Mouse (Mus musculus) gastrocnemius, postnatal 4 days (tissue): Measurements from ENCODE around the gene Gm37240. TPM values are rescaled to one million over a fixed set of nuclear protein-coding genes. Genes with fewer than 3 reads are reported as not detected.

Experiments
- DNase-seq, 2 experiments: peaks; one replicate each; pipeline ENCODE4 v3.0.0; 2021 to 2022; ENCODE audit warnings: low spot score in 2 of 2, mixed read lengths in 2 of 2
- total RNA-seq, 2 experiments: library from RNA; stranded (reverse); gene quantifications; 2 replicates each; pipeline ENCODE4 v1.2.3; 2021

Gm37240 gene
- total RNA-seq, 2 experiments from 2014 or later = 26.2 to 28.4 TPM

DNA sequence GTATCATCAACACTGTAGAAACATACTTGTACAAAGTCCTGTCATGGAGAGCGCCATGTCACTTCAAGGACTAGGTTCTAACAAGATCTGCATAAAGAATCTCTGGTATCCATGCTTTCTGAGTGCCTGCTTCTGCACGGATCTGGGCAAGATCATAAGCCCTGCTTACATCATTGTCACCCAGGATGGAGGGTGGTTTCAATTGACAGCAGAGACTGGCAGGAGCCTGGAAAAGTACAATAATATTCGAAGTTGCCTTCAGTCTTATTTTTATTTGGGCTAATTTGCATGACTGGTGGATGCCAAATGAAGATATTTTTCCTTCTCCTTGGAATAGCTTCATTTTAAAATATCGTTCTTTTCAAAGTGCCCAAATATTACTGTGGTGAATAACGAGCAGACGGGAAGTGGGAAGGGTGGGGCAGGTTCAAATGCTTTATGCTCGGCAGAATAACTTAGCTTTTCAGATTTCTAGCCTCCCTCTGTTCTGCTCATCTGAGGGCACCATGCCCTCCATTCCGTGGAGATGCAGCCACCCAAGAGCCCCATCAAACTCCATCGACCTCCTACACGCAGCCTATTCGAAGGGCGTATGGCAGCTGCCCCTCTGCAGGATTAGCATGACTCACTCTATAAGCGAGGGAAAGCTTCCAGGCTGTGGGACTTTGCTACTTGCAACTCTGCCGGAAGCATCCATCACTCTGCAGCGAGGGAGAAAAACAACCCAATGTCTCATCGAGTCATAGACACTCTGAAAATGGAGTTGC is 518.8 kb downstream of the Gm37240 start:
- DNase-seq = no peak

DNA sequence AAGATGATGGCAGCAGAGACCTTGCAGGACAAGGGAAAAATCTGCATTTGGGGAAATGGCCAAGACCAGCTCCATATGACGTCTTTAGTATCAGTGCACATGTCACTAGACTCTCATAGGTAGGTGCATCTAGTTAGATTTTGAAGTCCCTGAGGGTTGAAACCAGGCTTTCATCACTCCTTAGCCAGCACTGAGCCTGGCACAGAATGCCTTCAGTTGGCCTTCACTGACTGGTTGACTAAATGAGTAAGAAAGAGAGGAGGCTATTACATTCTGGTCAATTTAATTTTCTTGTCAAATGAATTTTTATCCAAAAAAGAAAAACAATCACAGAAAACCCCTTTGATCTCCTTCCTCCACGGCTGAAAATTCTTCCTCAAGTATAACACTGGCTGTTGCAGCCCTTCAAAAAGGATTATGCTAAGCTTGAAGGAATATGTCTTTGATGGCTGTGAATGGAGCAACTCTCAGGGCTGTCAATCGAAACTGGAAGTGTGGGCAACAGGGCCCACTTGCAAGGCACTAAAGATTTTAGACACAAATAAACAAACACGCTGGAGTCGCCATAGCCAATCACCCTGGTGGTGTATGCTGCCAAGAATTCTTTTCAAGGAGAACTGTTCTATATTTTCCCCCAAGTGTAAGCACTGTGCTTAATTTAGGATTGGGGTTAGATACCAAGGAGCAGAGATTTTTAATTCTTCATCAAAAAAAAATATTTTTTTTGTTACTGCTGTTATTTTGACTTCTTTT is 522.6 kb downstream of the Gm37240 start:
- DNase-seq = no peak

DNA sequence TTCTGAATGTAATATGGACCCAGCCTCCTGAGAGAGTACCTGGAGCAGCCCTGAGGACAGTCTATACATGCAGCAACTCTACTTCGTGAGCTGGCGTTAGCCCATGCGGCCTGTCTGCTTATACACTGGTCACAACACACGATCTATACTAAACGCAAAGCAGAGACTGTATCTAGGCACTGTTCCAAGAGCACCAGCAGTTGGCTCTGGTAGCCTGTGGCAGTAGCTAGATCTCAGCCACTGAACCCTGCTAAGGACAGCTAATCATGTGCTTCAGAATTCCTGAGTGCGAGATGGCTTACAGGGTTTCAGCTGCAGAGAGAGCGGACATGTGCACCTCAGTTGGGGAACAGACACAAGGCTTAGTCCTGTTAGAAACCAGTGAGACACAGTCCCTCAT is 524.4 kb downstream of the Gm37240 start:
- DNase-seq = no peak

DNA sequence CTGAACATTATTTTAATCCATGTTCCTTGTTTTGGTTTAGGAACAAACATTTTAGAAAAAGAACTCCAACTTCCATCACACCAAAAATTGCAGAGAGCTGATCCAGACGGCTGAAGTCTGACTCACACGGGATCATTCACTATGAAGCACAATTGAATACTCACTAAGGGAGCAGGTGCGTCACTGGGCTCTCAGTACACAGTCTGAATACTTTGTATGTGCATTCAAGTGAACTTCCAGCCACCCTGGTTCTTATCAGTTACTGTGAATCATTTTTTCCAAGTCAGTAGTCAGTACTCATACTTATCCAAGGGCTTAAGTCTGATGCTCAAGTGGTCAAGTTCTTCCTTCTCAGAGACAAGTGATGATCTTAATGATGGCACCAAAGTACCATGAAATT is 530.9 kb downstream of the Gm37240 start:
- DNase-seq = no peak

DNA sequence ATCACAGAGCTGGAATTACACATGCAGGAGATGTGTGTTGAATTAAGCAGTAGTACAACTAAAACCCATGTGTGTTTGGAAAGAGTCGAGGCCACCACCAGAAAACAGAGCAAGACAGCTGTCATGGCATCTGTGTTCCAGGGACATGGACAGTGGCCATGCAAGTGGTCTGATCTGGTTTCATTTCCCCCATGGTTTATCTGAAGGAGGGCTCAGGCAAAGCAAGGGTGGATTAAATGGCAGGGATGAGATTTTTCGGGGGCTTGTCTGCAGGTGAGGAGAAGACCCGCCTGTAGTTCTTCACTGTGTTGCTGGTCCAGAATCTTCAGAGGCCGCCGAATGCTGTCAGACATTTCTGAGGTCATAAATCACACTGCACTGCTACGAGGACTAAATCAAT is 539.3 kb downstream of the Gm37240 start:
- no peak for DNase-seq

DNA sequence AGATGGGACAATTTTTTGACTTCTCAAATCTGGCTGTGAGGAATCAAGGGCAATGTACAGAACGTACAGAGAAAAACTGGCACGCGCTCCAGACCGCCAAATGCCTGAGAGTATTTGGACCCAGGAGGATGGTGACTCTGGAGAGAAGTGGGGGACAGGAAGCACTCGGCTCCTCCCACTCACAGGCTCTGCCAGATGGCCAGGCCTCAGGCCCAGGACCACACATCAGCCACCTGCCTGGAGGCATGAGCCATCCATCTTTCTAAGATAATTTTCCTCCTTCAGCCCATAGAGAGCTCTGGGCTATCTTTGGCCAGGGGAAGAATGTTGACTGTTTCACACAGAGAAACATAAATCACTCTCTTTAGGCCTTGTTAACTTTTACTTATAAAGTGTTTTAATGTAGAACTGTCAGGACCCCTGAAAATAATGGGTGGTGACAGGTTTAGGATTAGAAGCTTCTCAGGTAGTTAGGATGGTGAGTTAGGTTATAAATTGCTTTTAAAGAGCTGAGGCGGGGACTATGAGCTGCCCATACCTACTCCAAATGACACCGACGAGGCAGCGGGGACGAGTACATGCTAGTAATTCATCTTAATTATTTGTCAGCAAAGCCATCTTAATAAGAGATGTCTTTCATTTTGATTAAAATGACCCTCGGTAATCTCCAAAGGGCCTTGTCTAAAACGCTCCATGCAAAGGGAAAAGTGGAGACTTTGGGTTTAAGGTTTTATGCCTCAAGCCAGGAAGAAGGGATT is 546.0 kb downstream of the Gm37240 start:
- DNase-seq = no peak

DNA sequence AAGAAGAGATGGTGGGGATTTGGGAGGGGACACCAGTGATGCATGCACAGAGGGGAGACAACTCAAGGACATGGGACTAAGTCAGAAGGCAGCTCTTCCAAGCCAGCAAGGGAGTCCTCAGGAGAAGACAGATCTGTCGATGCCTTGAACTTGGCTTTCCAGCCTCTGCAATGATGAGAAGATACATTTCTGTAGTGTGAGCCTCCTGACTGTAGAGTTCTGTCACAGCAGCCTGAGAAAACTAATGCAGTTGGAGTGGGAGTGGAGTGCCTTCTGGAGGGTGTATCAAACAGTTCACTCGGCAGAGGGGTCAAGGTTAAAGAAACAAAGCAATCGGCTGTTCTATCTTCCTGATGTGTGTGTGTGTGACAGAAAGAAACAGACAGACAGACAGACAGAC is 546.8 kb downstream of the Gm37240 start:
- no peak for DNase-seq

DNA sequence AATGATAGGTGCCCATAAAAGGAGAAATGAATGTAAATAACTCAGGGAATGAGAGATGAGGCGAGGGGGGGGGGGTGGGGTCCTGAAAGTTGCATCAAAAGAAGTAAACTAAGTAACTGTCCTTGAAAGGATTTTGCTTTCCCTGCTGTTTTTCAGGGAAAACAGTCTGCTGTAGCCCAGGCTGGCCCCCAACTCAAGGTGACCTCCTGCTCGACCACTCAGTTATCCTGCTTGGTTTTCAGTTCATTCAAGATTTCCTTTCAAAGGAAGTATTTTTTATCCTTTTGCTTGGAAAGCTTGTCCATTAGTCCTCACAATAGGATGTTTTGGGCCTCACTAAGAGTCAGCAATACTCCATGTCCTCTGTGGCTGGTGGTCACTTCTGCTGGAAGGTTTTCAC is 547.4 kb downstream of the Gm37240 start:
- no peak for DNase-seq

DNA sequence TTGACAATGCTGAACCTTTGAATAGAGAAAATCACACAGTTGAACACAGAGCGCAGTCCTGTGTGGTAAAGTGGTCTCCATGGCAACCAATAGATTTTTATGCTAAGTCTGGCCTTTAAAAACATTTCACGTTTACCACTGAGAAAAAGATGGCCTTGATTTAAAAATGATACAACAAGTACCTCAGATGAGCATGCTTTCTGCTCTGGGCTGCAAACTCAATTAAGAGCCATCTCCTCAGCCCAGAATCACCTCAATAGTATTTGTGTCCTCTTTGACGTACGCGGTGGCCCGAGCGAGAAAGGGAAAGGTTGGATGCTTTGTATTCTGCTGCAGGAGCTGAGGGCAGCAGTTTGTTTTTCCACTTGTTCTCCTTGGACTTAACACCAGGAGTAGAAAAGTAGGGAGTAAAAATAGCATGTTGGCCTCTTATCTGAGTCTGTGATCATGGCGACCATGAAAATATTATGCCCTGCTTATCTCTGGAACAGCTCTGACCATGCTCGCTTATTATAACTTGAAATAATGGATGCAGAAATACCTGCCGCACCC is 548.0 kb downstream of the Gm37240 start:
- DNase-seq = no peak

DNA sequence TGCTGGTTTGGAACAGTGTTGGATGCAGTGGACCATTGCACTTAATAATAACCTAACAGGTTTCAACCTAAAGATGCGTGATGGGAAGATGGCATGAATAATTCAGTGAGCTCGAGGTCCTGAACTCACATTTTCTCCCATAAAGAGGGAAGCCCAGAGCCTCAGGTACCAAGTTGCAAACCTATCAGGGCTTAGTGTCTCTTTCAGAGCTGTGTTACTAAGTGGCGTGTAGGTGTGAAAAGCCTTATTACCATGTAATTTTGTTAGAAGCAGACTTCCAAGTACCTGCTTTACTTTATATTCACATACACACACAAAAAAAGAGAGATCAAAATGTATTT is 548.6 kb downstream of the Gm37240 start:
- DNase-seq = no peak

DNA sequence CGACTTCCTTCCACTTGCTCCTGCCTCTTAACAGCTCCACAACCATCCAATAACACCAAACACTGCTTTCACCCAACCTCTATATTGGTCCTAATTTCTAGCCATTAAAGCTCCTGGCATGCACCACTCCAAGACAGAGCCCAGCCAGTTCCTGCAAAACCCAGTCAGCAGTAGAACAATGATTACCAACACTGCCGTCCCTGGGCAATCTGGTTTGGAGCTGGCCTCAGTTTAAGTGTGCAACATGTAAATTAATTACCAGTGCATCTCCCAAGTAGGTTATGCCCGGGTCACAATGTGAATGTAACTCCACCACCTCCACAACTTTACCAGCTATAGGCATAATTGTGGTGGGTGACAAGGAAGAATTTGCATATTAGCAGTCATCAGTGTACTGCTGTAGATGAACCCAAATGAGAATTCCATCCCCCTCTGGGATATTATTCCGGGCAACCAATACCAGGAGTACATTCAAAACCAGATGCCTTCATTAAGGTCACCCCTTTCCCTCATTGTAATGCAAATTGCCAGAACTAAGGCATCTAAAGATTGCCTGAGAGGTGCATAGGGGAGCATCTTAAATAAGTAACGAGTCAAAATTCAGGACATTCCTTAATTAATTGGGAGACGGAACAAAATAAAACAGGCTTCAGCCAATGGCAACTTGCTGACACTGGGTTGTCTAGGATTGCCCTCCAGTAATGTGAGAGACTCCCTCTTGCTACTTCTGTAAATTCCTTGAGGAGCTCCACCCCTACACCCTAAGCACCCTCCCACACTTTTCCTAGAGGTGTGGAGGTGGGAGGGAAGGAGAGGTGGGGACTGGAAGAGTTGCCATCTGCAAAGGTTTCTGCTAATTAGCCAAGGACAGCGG is 549.2 kb downstream of the Gm37240 start:
- no peak for DNase-seq

DNA sequence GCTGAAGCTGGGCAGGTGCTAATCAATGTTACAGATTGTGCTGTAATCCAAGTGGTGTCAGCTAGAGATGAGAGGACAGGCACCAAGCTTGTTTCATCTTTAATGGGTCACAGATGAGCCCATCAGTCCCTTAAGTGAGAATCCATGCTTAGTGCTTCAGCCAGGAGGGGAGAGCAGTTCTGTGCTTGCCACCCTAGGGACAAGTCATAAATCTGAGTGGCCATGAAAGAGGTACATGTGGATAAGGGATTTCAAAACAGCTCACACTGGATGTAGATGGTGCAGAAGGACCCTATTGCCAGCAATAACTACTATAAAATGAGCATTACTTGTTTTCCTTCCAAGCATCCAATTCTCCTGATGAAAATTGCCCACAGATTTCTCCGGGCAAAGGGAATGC is 551.8 kb downstream of the Gm37240 start:
- no peak for DNase-seq

DNA sequence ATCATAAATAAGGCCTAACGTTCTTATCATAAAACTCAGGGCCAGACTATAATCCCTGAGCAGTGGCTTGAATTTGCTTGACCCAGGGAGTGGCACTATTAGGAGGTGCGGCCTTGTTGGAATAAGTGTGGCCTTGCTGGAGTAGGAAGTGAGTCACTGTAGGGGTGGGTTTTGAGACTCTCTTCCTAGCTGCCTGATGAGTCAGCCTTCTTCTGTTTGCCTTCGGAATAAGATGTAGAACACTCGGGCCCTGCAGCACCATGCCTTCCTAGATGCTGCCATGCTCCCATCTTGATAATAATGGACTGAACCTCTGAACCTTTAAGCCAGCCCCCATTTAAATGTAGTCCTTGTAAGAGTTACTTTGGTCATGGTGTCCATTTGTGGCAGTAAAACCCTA is 555.0 kb downstream of the Gm37240 start:
- no peak for DNase-seq

DNA sequence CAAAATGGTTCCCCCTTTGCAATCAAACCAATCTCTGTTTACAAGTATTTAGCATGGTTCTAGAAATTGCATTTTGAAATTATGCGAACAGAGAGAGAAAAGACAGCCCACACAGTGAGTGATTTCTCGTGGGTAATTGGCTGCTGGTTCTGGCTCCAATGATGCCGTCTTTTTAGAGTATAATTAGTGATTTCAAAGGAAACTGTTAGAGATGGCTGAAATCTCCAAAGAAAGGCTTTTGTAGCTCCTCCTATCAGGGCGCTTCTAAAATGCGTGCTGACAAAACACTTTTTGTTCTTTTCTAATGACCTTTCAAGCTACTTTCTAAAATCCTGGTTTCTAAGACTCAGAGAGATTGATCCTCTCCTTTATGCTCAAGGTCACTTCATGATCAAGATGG is 569.1 kb downstream of the Gm37240 start:
- no peak for DNase-seq

DNA sequence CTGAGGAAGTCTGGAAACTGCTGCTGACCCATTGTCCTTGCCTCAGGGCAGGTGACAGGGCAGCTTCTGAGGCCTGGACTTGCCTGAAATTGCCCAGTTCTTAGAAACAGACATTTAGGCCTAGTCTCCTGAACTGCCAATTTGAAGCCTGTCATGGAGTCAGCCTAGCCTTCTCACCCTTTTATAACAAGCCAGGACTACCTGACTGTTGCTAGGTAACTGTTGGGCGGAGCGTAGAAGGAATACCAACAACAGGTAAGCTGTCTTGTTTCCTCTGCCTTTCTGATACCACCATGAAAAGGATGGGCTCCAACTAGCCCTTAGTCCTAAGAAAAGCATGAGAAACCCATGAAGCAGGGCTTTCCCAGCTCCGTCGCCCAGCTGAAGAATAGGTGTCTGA is 570.0 kb downstream of the Gm37240 start:
- DNase-seq = no peak

DNA sequence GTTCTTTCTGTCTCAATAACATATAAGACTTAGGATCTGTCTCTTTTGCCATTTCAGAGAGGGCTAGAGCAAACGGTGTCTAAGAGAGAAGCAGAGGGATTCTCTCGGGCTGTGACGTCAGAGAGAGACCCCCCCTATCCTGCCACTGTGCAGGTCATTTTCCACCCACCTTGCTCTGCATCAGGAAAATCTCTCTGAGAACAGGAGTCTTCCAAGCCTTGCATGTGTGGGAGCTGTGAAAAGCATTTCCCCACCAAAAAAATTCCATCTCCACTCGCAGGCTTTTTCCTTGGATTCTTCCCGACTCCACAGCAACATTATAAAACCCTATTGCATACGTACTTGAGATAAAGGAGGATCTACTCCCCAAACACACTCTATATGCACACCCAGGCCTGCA is 572.4 kb downstream of the Gm37240 start:
- no peak for DNase-seq

DNA sequence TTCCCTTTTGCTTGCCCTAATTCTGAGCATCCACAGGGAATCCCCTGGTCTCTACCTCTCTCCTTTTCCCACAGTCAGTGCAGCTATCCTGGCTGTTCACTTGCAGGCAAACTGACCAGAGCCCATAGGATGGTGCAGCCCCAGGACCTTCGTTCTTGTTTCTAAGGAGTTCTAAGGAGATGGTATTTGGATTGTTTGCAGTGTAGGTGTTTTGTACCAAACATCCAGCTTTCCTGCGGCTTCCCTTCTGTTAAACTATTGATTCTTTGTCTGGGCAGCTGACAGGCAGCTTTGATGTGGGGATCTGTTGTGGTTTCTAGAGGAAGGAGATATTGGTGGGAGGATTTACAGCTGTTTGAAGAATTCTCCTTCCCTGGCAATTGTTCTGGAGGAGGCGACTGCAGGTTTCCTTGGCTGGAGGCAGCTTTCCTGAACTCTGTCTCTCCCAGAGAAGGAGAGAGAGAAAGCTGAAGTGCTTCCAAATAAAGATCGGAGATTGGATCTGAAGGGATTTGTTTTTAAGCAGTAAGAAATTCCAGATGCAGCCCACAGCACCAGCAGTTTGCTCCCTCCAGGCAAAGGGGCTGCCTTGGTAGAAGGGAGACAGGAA is 573.6 kb downstream of the Gm37240 start:
- DNase-seq = no peak

DNA sequence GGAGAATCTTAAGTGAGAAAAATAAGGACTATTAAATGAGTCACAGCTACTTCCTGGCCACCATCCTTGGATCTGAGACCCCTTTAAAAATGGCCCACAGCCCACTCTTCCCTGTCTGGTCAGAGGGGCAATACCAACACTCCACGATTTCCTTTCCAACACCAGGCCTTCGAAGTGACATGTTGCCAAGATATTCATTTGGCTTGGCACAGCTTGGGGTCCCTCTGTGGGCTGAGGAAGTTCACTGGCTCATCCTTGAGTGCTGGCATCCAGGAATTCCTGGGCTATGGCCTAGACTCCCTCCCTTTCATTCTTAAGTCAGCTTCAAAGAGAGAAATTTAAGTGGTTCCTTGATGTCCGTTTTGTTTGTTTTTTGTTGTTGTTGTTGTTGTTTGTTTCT is 576.1 kb downstream of the Gm37240 start:
- no peak for DNase-seq

DNA sequence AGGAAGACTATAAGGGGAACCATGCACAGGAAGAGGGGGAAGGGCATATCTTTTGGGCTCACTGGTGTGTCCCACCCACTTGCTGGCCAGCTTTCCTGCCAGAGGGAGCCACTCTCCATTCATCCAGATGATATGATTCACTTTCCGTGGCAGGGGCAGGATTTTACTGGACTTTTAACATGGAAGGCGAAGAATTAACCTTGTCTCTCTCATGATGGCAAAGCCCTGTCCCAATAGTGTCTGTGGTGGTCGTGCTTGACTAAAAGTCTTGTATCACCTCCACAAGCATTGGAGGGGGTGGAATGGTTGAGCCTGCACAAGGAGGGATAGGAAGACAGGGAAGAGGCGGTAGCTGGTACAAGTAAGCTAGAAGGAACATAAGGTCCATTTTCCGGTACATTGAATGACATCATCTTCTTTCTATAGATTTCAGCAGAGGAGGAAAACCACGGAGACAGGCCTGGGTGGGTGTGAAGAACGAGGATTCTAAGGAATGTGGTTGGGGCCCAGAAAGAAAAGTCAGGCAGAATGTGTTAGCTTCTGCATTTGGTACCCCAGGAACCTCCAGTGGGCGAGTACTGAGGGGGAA is 576.8 kb downstream of the Gm37240 start:
- DNase-seq = no peak

DNA sequence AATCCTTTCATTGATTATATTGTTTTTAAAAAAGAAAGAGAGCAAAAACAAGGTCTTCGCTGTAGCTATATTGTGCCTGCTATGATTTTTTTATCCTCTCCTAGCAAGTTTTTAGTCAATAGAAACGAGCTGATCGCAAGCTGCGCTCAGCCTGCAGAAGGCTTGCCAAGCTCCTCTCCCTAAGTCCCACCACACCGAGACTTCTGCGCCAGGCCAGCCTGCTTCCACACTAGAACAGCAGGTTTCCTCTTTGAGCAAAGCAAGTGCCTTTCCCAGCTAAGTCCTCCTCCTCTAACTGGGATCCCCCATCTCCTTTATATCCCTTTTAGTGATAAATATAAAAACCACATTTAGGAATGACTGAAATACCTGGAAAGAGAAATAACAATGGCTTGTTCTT is 578.1 kb downstream of the Gm37240 start:
- no peak for DNase-seq
